ENCODE assay signal across 23 mouse cellular contexts in the genomic region with DNA sequence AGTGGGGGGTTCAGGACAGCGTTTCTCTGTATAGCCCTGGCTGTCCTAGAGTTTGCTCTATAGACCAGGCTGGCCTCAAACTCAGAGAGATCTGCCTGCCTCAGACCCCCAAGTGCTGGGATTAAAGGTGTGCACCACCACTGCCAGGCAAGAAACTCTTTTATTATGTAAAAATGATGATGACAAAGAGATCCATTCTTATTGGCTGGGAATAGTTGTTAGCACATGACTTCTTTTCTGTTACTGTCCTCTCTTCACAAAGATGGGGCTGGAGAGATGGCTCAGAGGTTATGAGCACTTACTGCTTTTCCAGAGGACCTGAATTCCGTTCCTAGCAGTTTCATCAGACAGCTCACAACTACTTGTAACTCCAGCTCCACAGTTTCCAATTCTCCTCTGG. TPM values are rescaled to one million over a fixed set of nuclear protein-coding genes. Genes with fewer than 3 reads are reported as not detected.
"Had no signal": no experiment of that assay in that cellular context is flagged by ENCODE, and none has a peak within 500 bp of the region (broad histone marks: within the 10 kb centered on the region; RNA-seq: fewer than 3 reads in every experiment).

No protein-coding gene starts in this region.

- DNase-seq: lung, adult 2 months; lung, postnatal 14 days; lung, postnatal 36 days; midbrain, embryonic 14.5 days; retina, postnatal 1 day; right cerebral cortex, adult 18-20 months; right cerebral cortex, postnatal 25 days; right cerebral cortex, postnatal 4 days; spleen, adult 18-20 months; thymus, adult 18-20 months; thymus, postnatal 14 days; thymus, postnatal 36 days had no signal

- H3K9ac ChIP-seq: lung, embryonic 15.5 days; midbrain, embryonic 12.5 days; neural tube, embryonic 13.5 days; neural tube, embryonic 15.5 days had no signal

- ATAC-seq: lung, postnatal 0 days; midbrain, embryonic 16.5 days had no signal

- H3K4me3 ChIP-seq: lung, embryonic 15.5 days; megakaryocyte, embryonic 14.5 days; midbrain, embryonic 10.5 days; midbrain, embryonic 12.5 days; myocyte; neural tube, embryonic 13.5 days; neural tube, embryonic 15.5 days had no signal

- H3K9me3 ChIP-seq: lung, embryonic 15.5 days; megakaryocyte, embryonic 14.5 days; midbrain, embryonic 10.5 days; midbrain, embryonic 12.5 days; neural tube, embryonic 13.5 days; neural tube, embryonic 15.5 days had no signal

- H3K27ac ChIP-seq: lung, embryonic 15.5 days; macrophage; midbrain, embryonic 10.5 days; midbrain, embryonic 12.5 days; neural tube, embryonic 13.5 days; neural tube, embryonic 15.5 days had no signal

- H3K36me3 ChIP-seq: lung, embryonic 15.5 days; midbrain, embryonic 10.5 days; midbrain, embryonic 12.5 days; neural tube, embryonic 13.5 days; neural tube, embryonic 15.5 days had no signal

- H3K4me1 ChIP-seq: lung, embryonic 15.5 days; midbrain, embryonic 10.5 days; midbrain, embryonic 12.5 days; neural tube, embryonic 13.5 days; neural tube, embryonic 15.5 days had no signal

RNA-seq across cellular contexts. Expression of a gene that starts 14.4 kb away (rescaled TPM):
- total RNA-seq: megakaryocyte progenitor cell, adult 5-6 weeks had no signal
